ENCODE assay signal across 27 mouse cellular contexts in the genomic region with DNA sequence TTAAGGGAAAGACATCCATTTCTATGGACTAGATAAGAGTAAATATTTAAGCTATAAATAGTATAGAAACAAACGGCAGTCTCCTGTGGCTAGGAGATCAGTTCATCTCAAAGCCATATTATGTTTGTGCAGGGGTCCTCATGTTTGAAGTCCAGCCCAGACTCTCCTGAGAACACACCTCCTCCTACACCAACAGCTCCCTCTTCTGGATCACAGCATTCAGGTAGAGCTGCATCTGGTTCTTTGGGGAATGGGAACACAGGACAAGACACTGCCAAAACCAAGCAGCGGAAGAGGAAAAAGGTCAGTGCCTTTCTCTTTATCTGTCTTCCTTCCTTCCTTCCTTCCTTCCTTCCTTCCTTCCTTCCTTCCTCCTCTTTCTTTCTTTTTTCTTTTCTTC.
A peak's percentile ranks its signal among the peaks of the same experiment; 100 is the strongest.
DNase-seq lines count a peak whose midpoint lies in the region; ATAC-seq and TF ChIP-seq lines count a peak whose summit lies in the region.
"Had no signal": no experiment of that assay in that cellular context is flagged by ENCODE, and none has a peak within 500 bp of the region (broad histone marks: within the 10 kb centered on the region; RNA-seq: fewer than 3 reads in every experiment).

No protein-coding gene starts in this region.

- no peaks in the 10 kb centered on the region for H3K4me1 ChIP-seq in heart, postnatal 0 days (ENCODE audit: control insufficient read depth, insufficient read depth)
- H3K4me1 ChIP-seq in liver, postnatal 0 days (ENCODE audit: insufficient read depth): no peaks in the 10 kb centered on the region
- H3K4me1 ChIP-seq: embryonic facial prominence, embryonic 10.5 days; embryonic facial prominence, embryonic 15.5 days; forebrain, embryonic 12.5 days; heart, embryonic 12.5 days; liver, embryonic 15.5 days; lung, embryonic 15.5 days; megakaryocyte, embryonic 14.5 days had no signal

- peak; percentile 46 for TF ChIP-seq CTCF in heart, postnatal 0 days (IDR thresholded peaks at IDR 0.05; ENCODE audit: low read depth)
- TF ChIP-seq CTCF in liver, postnatal 0 days (IDR thresholded peaks at IDR 0.05; ENCODE audit: low read depth): peak; percentile 23

- H3K4me3 ChIP-seq in heart, postnatal 0 days (ENCODE audit: low read depth, low read length): no peak overlapping the region
- H3K4me3 ChIP-seq in liver, postnatal 0 days (ENCODE audit: low read depth, low read length): no peak overlapping the region
- H3K4me3 ChIP-seq: embryonic facial prominence, embryonic 10.5 days; embryonic facial prominence, embryonic 15.5 days; forebrain, embryonic 12.5 days; heart, adult 2 months; heart, embryonic 12.5 days; liver, embryonic 15.5 days; lung, embryonic 15.5 days; megakaryocyte, embryonic 14.5 days; midbrain, embryonic 13.5 days had no signal

- no peak overlapping the region for H3K4me2 ChIP-seq in heart, postnatal 0 days (ENCODE audit: low read depth, low read length)
- H3K4me2 ChIP-seq in liver, postnatal 0 days (ENCODE audit: low read depth, low read length): no peak overlapping the region
- H3K4me2 ChIP-seq: embryonic facial prominence, embryonic 15.5 days; forebrain, embryonic 12.5 days; heart, embryonic 12.5 days; liver, embryonic 15.5 days; lung, embryonic 15.5 days; midbrain, embryonic 13.5 days had no signal

- DNase-seq in heart, postnatal 0 days (ENCODE audit: low spot score): no peak
- no peak for DNase-seq in heart, postnatal 10 days
- DNase-seq in liver, postnatal 0 days: no peak
- DNase-seq in liver: no peak
- DNase-seq in ES-CJ7 (ENCODE audit: low read depth, low spot score): peak; percentile 25
- DNase-seq in ZHBTc4 (ENCODE audit: low read depth, low spot score): peak; percentile 14
- DNase-seq in left cerebral cortex, adult 18-20 months (ENCODE audit: low spot score in 2 of 2): no peak
- DNase-seq in gastrocnemius, postnatal 4 days (ENCODE audit: low spot score in 2 of 2): no peak
- DNase-seq: cerebellum, adult 2 months; cerebellum, postnatal 14 days; forebrain, postnatal 0 days; gastrocnemius, postnatal 25 days; heart, adult 2 months; heart, postnatal 14 days; kidney, adult 9 months; kidney, postnatal 14 days; left cerebral cortex, postnatal 4 days; lung, postnatal 4 days had no signal

- no peaks in the 10 kb centered on the region for H3K9me3 ChIP-seq in heart, postnatal 0 days (replicated peaks; ENCODE audit: control insufficient read depth, low read length)
- H3K9me3 ChIP-seq in liver, postnatal 0 days (ENCODE audit: low read length): no peaks in the 10 kb centered on the region
- H3K9me3 ChIP-seq: embryonic facial prominence, embryonic 10.5 days; embryonic facial prominence, embryonic 15.5 days; forebrain, embryonic 12.5 days; liver, embryonic 15.5 days; lung, embryonic 15.5 days; megakaryocyte, embryonic 14.5 days; midbrain, embryonic 13.5 days had no signal

- intact Hi-C loops in heart, postnatal 10 days (cut with DNase I): no loop called here

- WGBS in heart, postnatal 0 days: 54% methylated on average over 2 of the region's 2 CpGs
- 75% methylated on average over 2 of the region's 2 CpGs for WGBS in liver, postnatal 0 days (ENCODE audit: insufficient replicate concordance)

- H3K27ac ChIP-seq in heart, postnatal 0 days (ENCODE audit: low read depth): no peak overlapping the region
- no peak overlapping the region for H3K27ac ChIP-seq in liver, postnatal 0 days (ENCODE audit: low read depth)
- H3K27ac ChIP-seq: embryonic facial prominence, embryonic 10.5 days; embryonic facial prominence, embryonic 15.5 days; forebrain, embryonic 12.5 days; heart, adult 2 months; liver, embryonic 15.5 days; lung, embryonic 15.5 days; midbrain, embryonic 13.5 days had no signal

- H3K27me3 ChIP-seq in heart, postnatal 0 days (ENCODE audit: control insufficient read depth, insufficient read depth, low read length): no peaks in the 10 kb centered on the region
- no peaks in the 10 kb centered on the region for H3K27me3 ChIP-seq in liver, postnatal 0 days (ENCODE audit: insufficient read depth, low read length)
- H3K27me3 ChIP-seq: embryonic facial prominence, embryonic 15.5 days; forebrain, embryonic 12.5 days; heart, embryonic 12.5 days; liver, embryonic 15.5 days; lung, embryonic 15.5 days; megakaryocyte, embryonic 14.5 days; midbrain, embryonic 13.5 days had no signal

- no peak for ATAC-seq in heart, postnatal 0 days (ENCODE audit: insufficient read depth, low read depth)
- no peak for ATAC-seq in liver, postnatal 0 days
- ATAC-seq: forebrain, postnatal 0 days; hindbrain, embryonic 16.5 days; midbrain, embryonic 13.5 days had no signal

- no peaks in the 10 kb centered on the region for H3K36me3 ChIP-seq in heart, postnatal 0 days (replicated peaks; ENCODE audit: control insufficient read depth, insufficient read depth, low read length)
- no peaks in the 10 kb centered on the region; the same call in 1 of the 2 replicates for H3K36me3 ChIP-seq in liver, postnatal 0 days (replicated peaks; ENCODE audit: insufficient read depth, low read length)
- H3K36me3 ChIP-seq: embryonic facial prominence, embryonic 15.5 days; forebrain, embryonic 12.5 days; liver, embryonic 15.5 days; lung, embryonic 15.5 days; midbrain, embryonic 13.5 days had no signal

- TF ChIP-seq EP300 in heart, postnatal 0 days (IDR thresholded peaks at IDR 0.05; ENCODE audit: low read depth): no peak
- TF ChIP-seq EP300 in liver, postnatal 0 days (IDR thresholded peaks at IDR 0.05; ENCODE audit: low read depth): no peak

- no peak overlapping the region for H3K9ac ChIP-seq in heart, postnatal 0 days (replicated peaks; ENCODE audit: low read depth, low read length)
- no peak overlapping the region for H3K9ac ChIP-seq in liver, postnatal 0 days (replicated peaks)
- H3K9ac ChIP-seq: embryonic facial prominence, embryonic 15.5 days; forebrain, embryonic 12.5 days; forebrain, postnatal 0 days; heart, embryonic 12.5 days; liver, embryonic 15.5 days; lung, embryonic 15.5 days; midbrain, embryonic 13.5 days had no signal

Comparison
In these comparisons a context has a peak if more than half of its experiments do, and no peak if none do; other contexts are left out.
1. DNase-seq: peak in ES-CJ7 (single experiment) and ZHBTc4 (single experiment); none in heart, postnatal 0 days (single experiment), heart, postnatal 10 days (0 of 2), liver, postnatal 0 days (single experiment), liver (single experiment), left cerebral cortex, adult 18-20 months (0 of 2) and gastrocnemius, postnatal 4 days (0 of 2).